Mouse (Mus musculus) urinary bladder, postnatal 14 days (tissue): Measurements from ENCODE around the gene Fam69b.

Experiments
- DNase-seq: peaks from one replicate; pipeline ENCODE4 v3.0.0; 2021; ENCODE audit warnings: low spot score

The Fam69b gene

DNA sequence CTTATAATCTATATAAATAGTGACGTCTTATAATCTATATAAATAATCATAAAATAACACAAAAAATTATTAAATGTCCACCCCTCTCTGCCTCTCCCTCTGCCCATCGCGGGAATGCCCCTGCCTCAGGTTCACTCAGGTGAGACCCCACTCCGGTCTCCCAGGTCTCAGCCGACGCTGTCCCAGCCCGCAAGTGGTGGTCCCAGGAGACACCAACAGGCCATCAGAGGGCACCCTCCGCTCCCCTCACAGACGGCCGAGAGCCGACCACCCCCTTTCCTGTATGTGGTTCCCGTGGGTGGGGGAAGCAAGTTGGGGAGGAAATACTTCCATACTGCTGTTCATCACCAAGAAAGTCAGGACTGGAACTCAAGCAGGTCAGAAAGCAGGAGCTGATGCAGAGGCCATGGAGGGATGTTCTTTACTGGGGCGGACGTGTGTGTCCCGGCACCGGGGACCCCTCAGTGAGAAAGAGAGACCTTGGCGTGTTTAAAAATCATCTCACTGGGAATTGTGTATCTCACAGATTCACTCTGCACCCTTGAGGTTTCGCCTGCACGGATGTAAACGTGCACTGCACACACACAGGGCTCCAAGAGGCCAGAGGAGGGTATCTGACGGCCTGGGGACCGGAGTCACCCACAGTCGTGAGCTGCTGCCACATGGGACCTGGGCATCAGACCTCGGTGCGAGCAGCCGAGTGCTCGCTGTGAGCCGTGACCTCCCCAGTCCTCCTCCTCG is 33.7 kb downstream of the Fam69b start:
- DNase-seq = no peak

DNA sequence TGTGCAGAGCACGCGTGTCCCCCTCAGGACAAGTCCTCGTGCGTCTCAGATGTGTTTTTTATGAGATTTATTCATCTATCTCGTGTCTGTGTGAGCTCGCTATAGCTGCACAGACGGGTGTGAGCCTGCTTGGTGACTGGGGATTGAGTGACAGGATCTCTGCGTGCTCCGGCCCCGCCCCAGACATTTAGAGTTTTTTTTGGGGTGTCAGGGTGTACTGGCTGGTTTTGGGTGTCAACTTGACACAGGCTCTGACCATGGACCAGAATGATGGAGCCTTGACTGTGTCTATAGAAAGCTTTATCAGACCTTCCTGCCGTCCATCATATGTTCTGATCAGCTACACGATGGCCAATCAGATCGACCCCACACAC is 34.2 kb downstream of the Fam69b start:
- DNase-seq = no peak

DNA sequence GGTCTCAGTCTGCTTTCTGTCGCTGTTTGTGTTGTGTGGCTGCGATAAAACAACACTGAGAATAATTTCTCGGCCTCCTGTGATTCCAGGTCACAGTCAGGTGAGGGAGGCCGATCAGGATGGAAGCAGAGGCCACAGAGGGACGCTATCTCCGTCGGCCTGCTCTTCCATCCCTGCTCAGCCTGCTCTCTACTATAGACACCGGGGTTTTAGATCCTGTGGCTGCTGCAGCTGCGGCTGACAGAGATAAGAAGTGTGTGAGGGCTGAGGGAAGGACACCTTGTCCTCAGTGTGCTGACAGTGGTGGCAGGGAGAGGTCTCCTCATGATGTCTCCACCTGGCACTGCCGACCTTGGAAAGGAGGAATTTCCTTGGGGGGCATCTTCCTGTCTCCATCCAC is 34.9 kb downstream of the Fam69b start:
- DNase-seq = no peak

DNA sequence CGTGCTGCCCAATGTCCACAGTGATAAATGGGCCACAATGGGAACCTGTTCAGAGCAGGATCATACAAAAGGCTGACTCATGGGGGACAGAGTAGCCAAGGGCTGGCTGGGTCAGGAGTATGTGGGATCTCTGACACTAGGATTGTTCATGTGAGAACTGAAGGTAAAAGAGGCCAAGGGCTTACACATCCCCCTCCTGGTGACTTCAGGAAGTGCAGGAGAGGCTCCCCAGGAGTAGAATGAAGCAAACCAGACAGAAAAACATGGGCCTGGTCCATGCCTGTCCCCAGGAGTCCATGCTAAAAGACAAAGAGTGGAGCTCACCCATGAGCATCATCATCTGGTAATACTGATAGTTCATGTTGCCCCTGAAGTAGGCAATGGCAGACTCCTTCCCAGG is 35.3 kb downstream of the Fam69b start:
- peak; percentile 67 for DNase-seq

DNA sequence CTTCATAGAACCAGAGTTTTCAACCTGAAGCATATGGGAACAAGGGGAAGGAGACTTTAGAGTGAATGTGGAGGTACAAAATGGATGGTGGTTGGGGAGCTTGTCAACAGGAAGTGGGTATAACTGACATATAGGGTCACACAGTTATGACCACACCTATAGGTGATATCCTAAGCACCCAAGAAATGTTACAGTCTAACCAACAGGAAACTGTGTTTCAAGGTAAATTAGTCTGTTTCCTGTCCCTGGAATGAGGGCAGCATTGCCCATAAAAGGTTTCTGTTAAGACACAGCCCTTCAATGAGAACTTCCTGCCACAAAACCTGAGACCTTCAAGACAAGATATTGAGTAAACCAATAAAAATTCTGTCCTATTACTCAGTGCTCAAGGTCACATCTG is 40.5 kb downstream of the Fam69b start:
- DNase-seq = no peak

DNA sequence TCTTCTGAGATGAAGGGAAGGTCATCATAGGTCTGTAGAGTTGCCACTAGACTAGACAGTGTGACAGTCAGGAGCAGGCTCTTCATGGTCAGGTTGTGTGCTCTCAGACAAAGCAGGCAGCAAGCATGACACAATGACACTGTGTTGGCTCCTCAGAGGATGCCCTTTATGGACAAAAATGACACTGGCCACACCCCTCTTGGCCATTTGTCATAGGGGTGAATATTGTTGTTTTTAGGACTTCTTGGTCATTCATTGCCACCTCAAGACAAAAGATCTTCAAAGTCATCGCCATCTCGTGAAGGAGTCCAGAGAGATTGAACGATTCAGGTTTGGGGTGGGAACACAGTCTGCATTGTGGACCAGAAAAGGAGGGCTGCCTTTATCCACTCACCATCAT is 42.9 kb downstream of the Fam69b start, which contains the start of gene Lcn4:
Lcn4 (minus strand) TSS at position 101 of the 400 bp plus-strand sequence.
- DNase-seq = no peak
